Mouse (Mus musculus): Measurements from ENCODE around the gene Mgll.

Mgll gene

DNA sequence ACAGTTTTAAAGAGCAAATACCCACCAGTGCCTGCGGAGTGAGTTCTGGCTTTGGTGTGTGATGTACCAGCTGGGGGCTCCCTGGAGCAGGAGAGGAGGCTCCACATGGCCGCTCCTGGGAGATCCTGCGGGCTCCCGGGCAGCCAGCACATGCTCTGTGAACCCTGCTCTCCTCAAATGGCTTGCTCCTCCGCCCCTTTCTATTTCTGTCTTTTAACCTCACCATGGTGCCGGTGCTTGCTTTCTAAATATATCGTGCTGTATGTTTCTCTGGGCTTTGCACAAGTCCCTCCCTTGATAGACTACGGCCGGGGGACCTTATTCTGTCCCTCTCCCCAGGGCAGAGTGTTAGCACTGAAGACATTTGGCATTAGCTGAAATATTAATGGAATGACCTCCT is 133.0 kb downstream of the Mgll start:
- no peak for DNase-seq

DNA sequence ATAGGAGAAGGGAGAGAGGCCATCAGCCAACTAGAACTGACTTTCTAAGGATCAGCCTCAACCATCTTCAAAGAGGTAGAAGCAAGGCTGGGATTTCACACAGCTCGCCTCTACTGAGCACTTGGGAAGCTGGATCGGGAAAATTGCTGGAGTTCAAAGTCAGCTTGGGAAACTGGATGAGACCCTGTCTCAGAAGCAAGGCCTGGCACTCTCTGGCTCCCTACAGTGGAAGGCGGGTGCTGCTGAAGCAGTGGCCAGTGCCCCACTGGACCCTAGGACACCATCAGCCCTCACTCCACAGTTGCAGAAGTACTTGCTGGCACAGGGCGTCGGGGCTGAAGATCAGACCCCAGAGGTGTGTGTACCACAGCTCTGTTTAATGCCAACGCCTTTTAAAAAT is 133.6 kb downstream of the Mgll start:
- DNase-seq: no peak

DNA sequence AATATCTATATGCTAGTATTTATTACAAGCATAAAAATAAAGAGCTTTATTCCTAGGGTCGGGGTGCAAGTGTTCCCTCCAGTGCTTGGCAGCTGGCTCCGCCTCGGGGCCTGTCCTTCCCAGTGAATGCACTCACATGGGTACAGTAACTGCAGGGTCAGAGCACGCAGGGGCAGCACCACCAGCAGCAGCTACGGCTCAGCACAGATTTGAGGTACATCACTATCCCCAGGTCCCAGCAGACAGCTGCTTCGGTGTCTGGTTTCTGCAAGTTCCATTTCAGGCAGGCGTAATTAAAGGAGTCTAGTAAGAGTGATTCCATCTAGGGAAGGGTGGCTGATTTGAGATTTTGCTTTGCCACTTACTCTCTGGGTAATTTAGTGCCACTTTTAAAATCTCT is 134.1 kb downstream of the Mgll start:
- no peak for DNase-seq

DNA sequence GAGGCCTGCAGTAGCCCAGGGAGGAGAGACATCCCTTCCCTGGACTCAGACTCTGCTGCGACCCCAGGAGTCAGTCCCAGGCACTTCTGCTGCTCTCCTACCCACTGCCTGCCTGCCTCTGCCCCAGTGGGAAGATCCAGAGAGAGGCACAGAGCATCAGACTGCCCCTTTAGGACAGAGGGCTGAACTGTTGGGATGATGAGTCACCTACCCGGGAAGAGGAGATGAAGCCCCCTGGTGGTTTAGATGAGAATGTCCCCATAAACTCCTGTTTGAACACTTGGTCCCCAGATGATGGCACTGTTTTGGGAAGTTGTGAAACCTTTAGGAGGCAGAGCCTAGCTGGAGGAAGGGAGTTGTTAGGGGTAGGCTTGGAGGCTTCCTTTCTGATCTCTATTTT is 136.7 kb downstream of the Mgll start:
- peak; percentile 61 for DNase-seq

DNA sequence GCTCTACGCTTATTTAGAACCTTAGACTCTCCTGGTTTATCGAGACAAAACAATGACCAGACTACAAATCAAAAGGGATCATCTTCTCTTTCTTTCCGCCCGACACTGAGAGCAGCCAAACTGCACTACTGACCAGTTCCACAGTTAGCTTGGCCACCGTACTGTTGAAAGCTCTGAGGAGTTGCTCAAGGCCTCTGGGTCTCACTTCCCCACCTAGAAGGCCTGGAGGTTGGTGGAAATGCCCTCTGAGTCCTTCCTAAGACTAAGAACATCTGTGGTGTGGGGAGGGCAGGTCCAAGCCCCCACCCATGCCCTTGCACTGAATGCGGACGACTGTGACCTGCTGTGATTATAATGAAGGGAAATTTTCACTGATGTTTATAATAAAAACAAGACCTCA is 141.5 kb downstream of the Mgll start:
- no peak for DNase-seq

DNA sequence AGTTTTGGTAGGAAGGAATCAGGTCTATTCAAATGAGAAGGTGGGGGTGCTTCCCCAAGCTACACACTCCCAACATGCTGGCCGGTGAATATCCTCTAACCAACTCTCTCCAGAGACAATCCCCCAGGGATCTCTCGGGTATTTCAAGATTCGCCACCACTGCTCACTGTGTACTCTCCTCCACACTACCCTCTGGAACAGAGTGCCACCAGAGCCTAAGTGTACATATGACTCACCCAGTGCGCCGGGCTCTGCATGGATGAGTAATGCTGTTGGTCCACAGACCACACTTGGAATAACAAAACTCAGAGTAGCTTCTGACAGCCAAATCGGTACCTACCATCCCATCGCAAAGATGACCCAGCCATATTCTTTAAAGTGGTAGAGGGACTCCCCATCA is 145.2 kb downstream of the Mgll start:
- DNase-seq: no peak

DNA sequence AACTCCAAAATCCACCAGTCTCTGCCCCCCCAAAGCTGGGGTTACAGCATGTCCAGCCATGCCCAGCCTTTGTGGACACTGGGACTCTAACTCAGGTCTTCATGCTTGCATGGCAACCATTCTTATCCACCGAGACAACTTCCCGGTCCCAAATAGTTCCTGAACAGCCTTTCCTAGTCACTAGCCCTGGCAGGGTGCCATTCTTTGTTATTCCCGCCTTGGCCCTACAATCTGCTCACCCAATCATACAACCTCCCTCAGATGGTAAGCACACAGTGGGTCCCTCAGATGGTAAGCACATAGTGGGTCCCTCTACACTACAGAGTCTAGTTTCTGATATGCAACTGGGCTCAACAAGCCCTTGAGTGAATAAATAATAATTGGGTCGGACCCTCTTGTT is 146.4 kb downstream of the Mgll start:
- no peak for DNase-seq

DNA sequence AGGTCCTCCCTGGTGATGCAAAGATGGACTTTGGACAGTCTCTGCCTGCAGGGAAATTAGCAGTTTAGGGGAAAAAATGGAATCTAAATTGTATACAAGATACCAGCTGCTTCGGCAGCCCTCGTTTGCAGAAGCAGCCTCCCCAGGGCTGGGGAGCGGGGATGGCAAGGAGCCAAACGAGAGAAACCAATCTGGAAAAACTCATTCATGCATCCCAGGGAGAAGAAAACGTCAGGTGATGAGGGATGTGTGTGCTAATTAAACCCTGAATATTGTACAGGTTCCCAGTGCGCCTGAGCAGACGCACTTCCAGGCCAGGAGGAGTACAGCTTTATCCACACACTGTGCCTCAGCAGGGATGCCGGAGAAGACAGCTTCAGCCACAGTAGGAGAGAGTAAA is 147.3 kb downstream of the Mgll start:
- DNase-seq: no peak

DNA sequence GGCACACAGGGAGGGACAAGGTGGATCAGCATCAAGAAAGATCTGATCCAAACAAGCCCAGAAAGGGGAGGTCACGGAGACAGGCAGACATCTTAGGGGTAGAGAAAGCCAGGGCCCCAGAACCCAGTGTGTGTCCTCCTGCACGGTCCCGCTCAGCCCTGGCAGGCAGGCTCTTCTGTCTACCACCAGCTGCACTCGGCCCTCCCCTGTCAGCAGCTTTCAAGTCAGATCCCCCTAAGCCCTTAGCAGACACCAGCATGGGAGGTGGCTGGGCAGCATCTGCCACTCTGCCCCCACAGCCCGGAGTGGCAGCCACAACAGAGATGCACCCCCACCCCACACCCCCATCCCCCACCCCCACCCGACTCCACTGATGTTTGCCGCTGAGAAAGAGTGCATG is 148.6 kb downstream of the Mgll start:
- peak; percentile 64 for DNase-seq

DNA sequence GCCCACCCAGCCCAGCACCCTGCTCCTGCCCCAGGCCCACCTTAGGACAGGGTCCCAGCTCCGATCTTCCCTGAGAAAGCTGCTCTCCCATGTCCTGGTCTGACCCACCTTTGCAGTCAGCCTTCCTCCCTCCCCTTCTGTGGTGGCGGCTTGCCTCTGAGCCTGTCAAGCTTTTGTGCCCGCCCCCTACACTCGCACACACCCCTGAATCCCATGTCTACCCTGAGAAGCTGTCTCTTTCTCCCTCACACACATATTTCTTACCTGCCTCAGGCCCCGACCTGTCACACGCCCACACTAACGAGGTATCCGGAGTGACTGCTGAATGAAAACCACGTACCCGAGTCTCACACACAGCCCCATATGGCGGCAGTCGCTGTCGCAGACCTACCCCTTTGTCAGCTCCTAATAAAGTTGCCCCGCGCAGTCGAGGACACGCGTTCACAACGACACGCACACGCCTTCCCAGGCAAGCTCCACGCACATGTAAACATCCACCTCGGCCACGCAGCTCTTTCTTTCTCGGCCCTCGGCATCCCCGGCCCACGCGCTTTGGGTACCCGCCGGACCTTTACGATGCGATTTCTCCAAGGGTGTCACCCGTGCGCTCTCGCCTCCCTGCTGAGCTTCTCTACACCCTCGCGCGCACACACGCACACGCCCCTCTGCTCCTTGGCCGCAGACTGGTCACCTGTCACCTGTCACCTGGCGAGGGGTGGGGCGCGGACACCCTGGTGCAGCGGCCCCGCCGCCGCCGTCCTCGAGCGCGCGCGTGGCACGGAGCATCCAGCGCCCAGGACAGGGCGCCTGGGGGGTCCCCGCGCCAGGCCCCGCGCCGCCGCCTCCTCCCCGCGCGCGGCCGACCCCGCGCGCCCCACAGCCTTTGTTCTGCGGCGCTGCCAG is 150.0 kb downstream of the Mgll start:
- peak; percentile 50 for DNase-seq

DNA sequence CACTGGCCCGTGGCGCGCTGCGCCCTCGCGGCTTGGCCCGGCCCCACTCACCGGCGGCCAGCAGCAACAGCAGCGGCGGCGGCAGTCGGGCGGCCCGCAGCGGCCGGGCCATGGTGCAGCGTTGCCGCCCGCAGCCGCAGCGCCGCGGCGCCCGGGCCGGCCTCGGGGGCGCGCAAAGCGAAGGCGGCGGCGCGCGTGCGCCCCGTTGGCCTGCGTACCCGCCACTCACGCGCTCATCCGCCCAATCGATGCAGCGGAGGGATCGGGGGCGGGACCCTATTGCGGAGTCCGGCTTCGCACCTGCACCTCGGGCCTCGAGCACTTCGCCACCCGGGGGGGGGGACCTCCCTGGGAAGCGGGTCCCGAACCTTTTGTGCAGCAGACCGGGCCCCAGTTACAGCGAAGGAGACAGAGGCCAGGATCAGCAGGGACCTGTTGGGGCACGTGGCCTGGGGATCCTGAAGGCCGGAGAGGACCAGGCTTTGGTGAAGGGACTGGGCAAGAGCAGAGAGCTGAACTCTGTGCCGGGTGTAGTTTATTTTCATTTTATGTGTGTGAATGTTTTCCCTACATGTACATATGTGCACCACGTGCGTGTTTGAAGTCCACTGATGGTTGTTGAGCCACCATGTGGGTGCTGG is 150.8 kb downstream of the Mgll start, which contains the start of gene Podxl2:
Gene Podxl2 (minus strand): TSS at position 177 of the 641 bp plus-strand sequence.
- DNase-seq: peak; percentile 88

All from thymus, postnatal 14 days (tissue).